Mouse (Mus musculus): ENCODE data around the gene Tpcn2.

GRCm38 (mm10) chr7:145287410-145287809 is 3.6 kb upstream of the Tpcn2 start:
- TF ChIP-seq CTCF (conservative IDR thresholded peaks at IDR 0.05 in 1 of 2, IDR thresholded peaks at IDR 0.05 in 1 of 2; ENCODE audit: low read depth in 2 of 2, low read length in 2 of 2) (no peak), ETS1 (conservative IDR thresholded peaks at IDR 0.05; ENCODE audit: low read depth, low read length) (no peak), EP300 (IDR thresholded peaks at IDR 0.05; ENCODE audit: low read length) (no peak), IRF4 (IDR thresholded peaks at IDR 0.05; ENCODE audit: low read depth, low read length) (no peak), NELFE (IDR thresholded peaks at IDR 0.05; ENCODE audit: low read depth, low read length) (no peak), POLR2A (IDR thresholded peaks at IDR 0.05; ENCODE audit: low read depth, low read length) (no peak), SMC3 (IDR thresholded peaks at IDR 0.05; ENCODE audit: low read depth, low read length) (no peak)

Measured in CH12.LX (cell line).